In the genomic region with DNA sequence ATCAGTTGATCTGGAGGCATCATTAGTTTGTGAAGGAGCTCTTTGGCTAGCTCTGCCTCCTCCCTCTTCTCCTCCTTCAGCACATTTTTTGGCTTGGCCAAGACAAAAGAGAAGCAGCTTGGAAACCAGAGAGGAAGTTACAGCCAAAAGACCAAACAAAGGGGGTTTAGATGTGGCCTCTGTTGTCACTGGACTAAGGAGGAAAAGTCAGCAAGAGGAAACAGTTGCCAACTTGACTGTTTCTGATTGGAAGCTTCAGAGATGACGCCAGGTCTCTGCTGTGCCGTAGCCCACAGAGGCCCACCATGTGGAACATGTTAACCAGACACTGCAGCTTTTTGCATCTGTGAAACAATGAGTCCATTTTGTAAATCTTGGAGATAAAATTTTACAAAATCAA, we compare ENCODE assay signal across 22 mouse cellular contexts.
"Had no signal": no experiment of that assay in that cellular context is flagged by ENCODE, and none has a peak within 500 bp of the region (broad histone marks: within the 10 kb centered on the region; RNA-seq: fewer than 3 reads in every experiment).

No protein-coding gene starts in this region.

- H3K27ac ChIP-seq: kidney, postnatal 0 days; layer of hippocampus, adult 2 months; liver, embryonic 12.5 days; liver, embryonic 15.5 days; lung, embryonic 15.5 days; neural tube, embryonic 12.5 days; neural tube, embryonic 15.5 days; stomach, embryonic 15.5 days had no signal

- DNase-seq: kidney, postnatal 25 days; layer of hippocampus, adult 9-11 months; liver; lung, adult 18-20 months; lung, postnatal 10 days; lung, postnatal 36 days; midbrain, embryonic 14.5 days; right cerebral cortex, adult 18-20 months; right cerebral cortex, postnatal 14 days; right cerebral cortex, postnatal 4 days; spleen, adult 18-20 months; thymus, postnatal 36 days had no signal

- ATAC-seq: liver, embryonic 12.5 days had no signal

- H3K4me3 ChIP-seq: layer of hippocampus, adult 2 months; liver, embryonic 12.5 days; liver, embryonic 15.5 days; lung, embryonic 15.5 days; megakaryocyte, embryonic 14.5 days; neural tube, embryonic 12.5 days; neural tube, embryonic 15.5 days; stomach, embryonic 15.5 days had no signal

- H3K36me3 ChIP-seq: liver, embryonic 12.5 days; liver, embryonic 15.5 days; lung, embryonic 15.5 days; neural tube, embryonic 12.5 days; neural tube, embryonic 15.5 days; stomach, embryonic 15.5 days had no signal

- H3K4me2 ChIP-seq: liver, embryonic 12.5 days; liver, embryonic 15.5 days; lung, embryonic 15.5 days; midbrain, embryonic 11.5 days; neural tube, embryonic 12.5 days; neural tube, embryonic 15.5 days; stomach, embryonic 15.5 days had no signal

- H3K27me3 ChIP-seq: liver, embryonic 12.5 days; liver, embryonic 15.5 days; lung, embryonic 15.5 days; megakaryocyte, embryonic 14.5 days; neural tube, embryonic 12.5 days; neural tube, embryonic 15.5 days; stomach, embryonic 15.5 days had no signal

- H3K9ac ChIP-seq: liver, embryonic 12.5 days; liver, embryonic 15.5 days; lung, embryonic 15.5 days; neural tube, embryonic 12.5 days; neural tube, embryonic 15.5 days; stomach, embryonic 15.5 days had no signal

- H3K9me3 ChIP-seq: liver, embryonic 15.5 days; lung, embryonic 15.5 days; neural tube, embryonic 12.5 days; neural tube, embryonic 15.5 days; stomach, embryonic 15.5 days had no signal

- H3K4me1 ChIP-seq: liver, embryonic 12.5 days; liver, embryonic 15.5 days; lung, embryonic 15.5 days; megakaryocyte, embryonic 14.5 days; neural tube, embryonic 12.5 days; neural tube, embryonic 15.5 days; stomach, embryonic 15.5 days had no signal
